Mouse (Mus musculus) midbrain, embryonic 14.5 days (tissue): ENCODE results near the gene Jsrp1. TPM values are rescaled to one million over a fixed set of nuclear protein-coding genes. Genes with fewer than 3 reads are reported as not detected.

ENCODE experiments used
- ATAC-seq: fragments of 200-750 bp; cut with Nextera tagmentation; 2 replicates; pipeline ENCODE4 v1.8.0; 2017; ENCODE audit warnings: moderate number of reproducible peaks, moderate library complexity; ENCODE audit not compliant: low FRiP score, low TSS enrichment
- DNase-seq: peaks from one replicate; pipeline ENCODE4 v3.0.0-alpha.2; 2015
- H3K27ac ChIP-seq: fragments of 300-500 bp; sonication (generic); replicated peaks from 2 replicates; pipeline ENCODE4 v1.5.1; 2014; ENCODE audit warnings: mild to moderate bottlenecking, low read depth, low read length, moderate library complexity
- H3K27me3 ChIP-seq: fragments of 300-500 bp; sonication (generic); 2 replicates; pipeline ENCODE4 v1.6.1; 2014; ENCODE audit warnings: low read length, control low read depth, mixed read lengths; ENCODE audit not compliant: control insufficient read depth, insufficient read depth
- H3K36me3 ChIP-seq: fragments of 300-500 bp; sonication (generic); 2 replicates; pipeline ENCODE4 v1.6.1; 2014; ENCODE audit warnings: low read length, control low read depth; ENCODE audit not compliant: control insufficient read depth, insufficient read depth
- H3K4me1 ChIP-seq: fragments of 300-500 bp; sonication (generic); 2 replicates; pipeline ENCODE4 v1.6.1; 2014; ENCODE audit warnings: mild to moderate bottlenecking, antibody characterized with exemption, low read length, control low read depth; ENCODE audit not compliant: control insufficient read depth, insufficient read depth
- H3K4me2 ChIP-seq: fragments of 300-500 bp; sonication (generic); 2 replicates; pipeline ENCODE4 v1.6.1; 2014; ENCODE audit warnings: mild to moderate bottlenecking, low read length, moderate library complexity
- H3K4me3 ChIP-seq: fragments of 300-500 bp; sonication (generic); replicated peaks from 2 replicates; pipeline ENCODE4 v1.5.1; 2014; ENCODE audit warnings: low read depth, low read length
- H3K9ac ChIP-seq: fragments of 300-500 bp; sonication (generic); replicated peaks from 2 replicates; pipeline ENCODE4 v1.6.1; 2014; ENCODE audit warnings: mild to moderate bottlenecking, low read length, moderate library complexity
- H3K9me3 ChIP-seq: fragments of 300-500 bp; sonication (generic); 2 replicates; pipeline ENCODE4 v1.6.1; 2016; ENCODE audit warnings: low read length, control low read depth, mixed read lengths; ENCODE audit not compliant: control insufficient read depth
- WGBS: fragments of 180-500 bp; shearing (Covaris S2); extraction: QIAGEN DNeasy Blood & Tissue Kit; methylation state at CpG from one replicate; pipeline ENCODE4 v1.1.7; 2014; 5-methylcytosine and 5-hydroxymethylcytosine counted together
- polyA plus RNA-seq: library from polyadenylated mRNA; unstranded; fragments of >200 nt; fragmentation: Nextera tagmentation; extraction: Ambion mirVana; gene quantifications from 2 replicates; pipeline ENCODE4 v1.2.1, GENCODE M21; 2014

Jsrp1 gene
- polyA plus RNA-seq = 0.23 and 0.30 TPM in 2 replicates

- ATAC-seq = no peak
- Histone ChIP-seq H3K27ac (no peak within 1 kb of the TSS), H3K9ac (no peak within 1 kb of the TSS)
Observed at GRCm38 (mm10) chr10:80813366-80813765, at the start of gene Jsrp1. Gene Jsrp1 (minus strand): TSS chr10:80813498.

GRCm38 (mm10) chr10:80862305-80862704, 49.0 kb upstream of the Jsrp1 start:
- DNase-seq (no peak), ATAC-seq (no peak)
- Histone ChIP-seq H3K4me3 (no peak overlapping the region), H3K36me3 (peaks cover 55% of the 10 kb centered on the region), H3K4me2 (no peak overlapping the region), H3K9me3 (no peaks in the 10 kb centered on the region), H3K4me1 (peaks cover 2% of the 10 kb centered on the region; the same call in 1 of the 2 replicates), H3K27ac (no peak overlapping the region), H3K9ac (no peak overlapping the region), H3K27me3 (no peaks in the 10 kb centered on the region)
- 95% methylated on average over 5 of the region's 5 CpGs for WGBS

More at GRCm38 (mm10) chr10:80813366-80813765, at the start of gene Jsrp1:
- Histone ChIP-seq H3K4me2 (no peak within 1 kb of the TSS), H3K9me3 (no peaks in the 10 kb centered on the region), H3K4me1 (peaks cover 9% of the 10 kb centered on the region), H3K36me3 (no peaks in the 10 kb centered on the region), H3K4me3 (no peak within 1 kb of the TSS), H3K27me3 (peaks cover 17% of the 10 kb centered on the region)
- no peak for DNase-seq
- WGBS = 67% methylated on average over 4 of the region's 4 CpGs

- Histone ChIP-seq H3K9ac (no peak overlapping the region), H3K27me3 (no peaks in the 10 kb centered on the region), H3K4me2 (no peak overlapping the region), H3K9me3 (no peaks in the 10 kb centered on the region), H3K4me3 (no peak overlapping the region), H3K36me3 (peaks cover 22% of the 10 kb centered on the region), H3K4me1 (peaks cover 26% of the 10 kb centered on the region), H3K27ac (no peak overlapping the region)
- 87% methylated on average over 7 of the region's 7 CpGs for WGBS
- DNase-seq (no peak), ATAC-seq (no peak)
Observed at GRCm38 (mm10) chr10:80858350-80858935, 45.1 kb upstream of the Jsrp1 start.

GRCm38 (mm10) chr10:80857848-80858247, 44.5 kb upstream of the Jsrp1 start:
- ATAC-seq = no peak
- WGBS = 55% methylated on average over 3 of the region's 3 CpGs
- Histone ChIP-seq H3K27ac (no peak overlapping the region), H3K27me3 (no peaks in the 10 kb centered on the region), H3K36me3 (peaks cover 22% of the 10 kb centered on the region), H3K4me2 (no peak overlapping the region), H3K9ac (no peak overlapping the region), H3K4me1 (peaks cover 26% of the 10 kb centered on the region), H3K9me3 (no peaks in the 10 kb centered on the region), H3K4me3 (no peak overlapping the region)
- no peak for DNase-seq

DNA sequence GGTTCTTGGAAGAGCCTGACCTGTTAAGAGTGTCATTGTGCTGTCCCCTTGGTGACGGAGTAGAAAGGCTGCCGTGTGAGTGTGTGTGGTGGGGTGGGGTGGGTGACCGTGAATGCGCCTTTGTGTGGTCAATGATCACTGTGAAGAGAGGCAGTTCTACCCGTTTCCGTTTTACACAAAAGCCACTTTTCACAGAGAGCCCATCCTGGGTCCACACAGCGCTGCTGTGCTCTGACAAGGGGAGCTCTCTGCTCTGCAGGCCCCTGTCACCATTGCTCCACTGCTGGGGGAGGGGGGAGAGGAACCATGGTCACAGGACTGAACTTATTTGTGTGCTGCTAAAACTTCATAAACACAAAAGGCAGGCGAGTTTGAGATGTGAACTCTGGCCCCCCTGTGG, 44.1 kb upstream of the Jsrp1 start:
- Histone ChIP-seq H3K9me3 (no peaks in the 10 kb centered on the region), H3K27me3 (no peaks in the 10 kb centered on the region), H3K4me1 (peaks cover 26% of the 10 kb centered on the region), H3K36me3 (peaks cover 19% of the 10 kb centered on the region), H3K9ac (no peak overlapping the region; the same call in 1 of the 2 replicates), H3K4me2 (no peak overlapping the region), H3K4me3 (no peak overlapping the region), H3K27ac (no peak overlapping the region)
- peak; percentile 11 for DNase-seq
- ATAC-seq = no peak
- 37% methylated on average over 8 of the region's 8 CpGs for WGBS

GRCm38 (mm10) chr10:80856908-80857307, 43.6 kb upstream of the Jsrp1 start:
- Histone ChIP-seq H3K27me3 (no peaks in the 10 kb centered on the region), H3K4me1 (peaks cover 26% of the 10 kb centered on the region), H3K27ac (no peak overlapping the region), H3K4me2 (peak overlapping the region; percentile 99; the same call in 1 of the 2 replicates), H3K36me3 (peaks cover 19% of the 10 kb centered on the region), H3K9ac (no peak overlapping the region; the same call in 1 of the 2 replicates), H3K4me3 (no peak overlapping the region), H3K9me3 (no peaks in the 10 kb centered on the region)
- ATAC-seq = no peak
- no peak for DNase-seq
- WGBS = 85% methylated on average over 5 of the region's 5 CpGs

- Histone ChIP-seq H3K27me3 (no peaks in the 10 kb centered on the region), H3K27ac (no peak overlapping the region), H3K9me3 (no peaks in the 10 kb centered on the region), H3K4me2 (peak overlapping the region; percentile 99), H3K4me1 (peaks cover 26% of the 10 kb centered on the region), H3K9ac (peak overlapping the region; percentile 86; the same call in 1 of the 2 replicates), H3K4me3 (peak overlapping the region; percentile 97; the same call in 1 of the 2 replicates), H3K36me3 (peaks cover 19% of the 10 kb centered on the region)
- WGBS = 66% methylated on average over 3 of the region's 3 CpGs
- DNase-seq (no peak), ATAC-seq (no peak)
Observed at GRCm38 (mm10) chr10:80856267-80856666, 43.0 kb upstream of the Jsrp1 start.

GRCm38 (mm10) chr10:80855749-80856073, 42.4 kb upstream of the Jsrp1 start:
- Histone ChIP-seq H3K36me3 (peaks cover 21% of the 10 kb centered on the region), H3K27me3 (no peaks in the 10 kb centered on the region)
- DNase-seq = no peak

More at GRCm38 (mm10) chr10:80855749-80856073, 42.4 kb upstream of the Jsrp1 start:
- H3K4me3 ChIP-seq = peak overlapping the region; percentile 97
- WGBS = 26% methylated on average over 11 of the region's 11 CpGs
- H3K27ac ChIP-seq = no peak overlapping the region
- H3K9ac ChIP-seq = peak overlapping the region; percentile 86
- H3K9me3 ChIP-seq = no peaks in the 10 kb centered on the region
- H3K4me2 ChIP-seq = peak overlapping the region; percentile 99
- H3K4me1 ChIP-seq = peaks cover 26% of the 10 kb centered on the region
- ATAC-seq = no peak
